Mouse (Mus musculus) spleen, postnatal 4 days (tissue): ENCODE measurements at regions not wholly inside any gene's neighbourhood (a gene's known extent, or its start where the extent isn't known, plus 50 kb on each side); places are given as distances from the start of the nearest gene placed in this dataset.

Experiments
- DNase-seq, 2 experiments: peaks; one replicate each; pipeline ENCODE4 v3.0.0; 2022; ENCODE audit warnings: low spot score in 2 of 2

DNA sequence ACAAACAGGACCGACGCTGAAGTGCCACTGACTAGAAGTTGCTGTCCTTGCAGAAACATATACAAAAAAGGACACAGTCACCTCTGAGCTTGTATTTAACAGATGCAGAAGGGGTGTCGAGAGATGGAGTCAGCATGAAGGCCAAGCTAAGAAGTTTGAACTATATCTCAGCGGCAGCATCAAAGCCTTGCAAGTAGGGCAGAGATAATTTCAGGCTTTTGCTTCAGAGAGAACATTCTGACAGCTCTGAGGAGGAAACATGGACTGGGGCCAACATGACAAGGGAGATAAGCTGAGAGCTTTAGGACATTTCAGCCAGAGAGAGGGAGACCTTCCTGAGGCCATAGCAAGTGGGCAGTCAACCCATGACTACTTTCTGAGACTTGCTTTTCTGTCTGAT is 856.7 kb downstream of the Epha4 start:
- DNase-seq, result no peak

DNA sequence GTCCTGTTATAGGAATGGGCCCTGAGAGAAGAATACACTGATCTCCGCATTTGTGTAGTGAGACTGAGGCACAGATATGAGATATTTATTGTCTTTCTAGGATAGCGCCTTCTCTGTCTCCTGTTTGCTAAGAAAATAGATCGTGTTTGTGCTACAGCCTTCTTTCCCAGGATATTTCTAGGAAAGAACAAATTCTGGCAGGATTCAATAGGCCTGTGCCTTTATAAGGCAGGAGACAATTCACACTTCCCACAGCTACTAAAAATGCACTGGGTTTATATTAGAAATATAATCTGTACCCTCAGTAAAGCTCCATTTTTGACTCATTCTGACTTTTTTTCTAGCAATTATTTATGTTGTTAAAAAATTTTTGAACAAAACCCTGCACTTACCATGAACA is 854.7 kb downstream of the Epha4 start:
- DNase-seq, result no peak

DNA sequence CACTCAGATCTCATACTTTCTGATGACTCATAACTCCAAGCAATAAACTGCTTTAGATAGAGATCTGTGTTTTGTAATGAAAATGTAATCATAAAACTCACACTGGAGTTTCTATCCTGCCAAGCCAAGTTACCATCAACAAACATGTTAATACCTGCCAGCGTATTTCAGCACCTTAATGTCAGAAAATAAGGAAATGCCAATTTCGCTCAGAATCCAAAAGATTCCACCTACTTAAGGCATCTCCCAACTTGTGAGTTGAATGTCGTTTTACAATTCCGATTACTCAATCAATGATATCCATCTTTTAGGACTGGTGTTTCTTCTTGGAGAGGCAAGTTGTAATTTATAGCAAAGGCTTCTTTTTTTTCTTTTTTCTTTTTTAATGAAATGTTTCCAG is 850.5 kb downstream of the Epha4 start:
- no peak for DNase-seq

GRCm38 (mm10) chr1:76676836-76677235 is 838.1 kb downstream of the Epha4 start:
- no peak for DNase-seq

GRCm38 (mm10) chr1:76705556-76705955 is 809.3 kb downstream of the Epha4 start:
- no peak for DNase-seq

- DNase-seq, result no peak
Measured at GRCm38 (mm10) chr1:76717639-76718292, 797.1 kb downstream of the Epha4 start.

- no peak for DNase-seq
Measured at GRCm38 (mm10) chr1:76724453-76724852, 790.4 kb downstream of the Epha4 start.

GRCm38 (mm10) chr1:76737003-76737402 is 777.9 kb downstream of the Epha4 start:
- DNase-seq, result no peak

- DNase-seq, result no peak
Measured at GRCm38 (mm10) chr1:76737663-76738062, 777.2 kb downstream of the Epha4 start.

DNA sequence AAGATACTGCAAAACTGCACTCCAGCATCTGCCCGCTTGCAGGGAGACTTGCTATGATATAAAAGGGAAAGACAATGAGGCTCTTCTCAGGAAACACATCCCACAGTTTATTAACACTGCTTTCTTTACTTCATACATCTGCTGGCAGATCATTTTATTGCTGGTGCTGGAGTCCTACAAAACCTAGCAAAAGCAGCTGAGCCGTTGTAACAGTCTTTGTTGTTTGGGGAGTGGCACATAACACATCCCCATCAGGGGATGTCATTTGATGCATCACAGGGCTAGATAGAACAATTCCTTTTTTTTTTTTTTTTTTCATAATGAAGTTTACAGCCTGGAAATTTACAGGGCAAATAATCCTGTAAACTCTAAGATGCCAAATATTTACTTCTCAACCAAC is 742.2 kb downstream of the Epha4 start:
- DNase-seq, result no peak

DNA sequence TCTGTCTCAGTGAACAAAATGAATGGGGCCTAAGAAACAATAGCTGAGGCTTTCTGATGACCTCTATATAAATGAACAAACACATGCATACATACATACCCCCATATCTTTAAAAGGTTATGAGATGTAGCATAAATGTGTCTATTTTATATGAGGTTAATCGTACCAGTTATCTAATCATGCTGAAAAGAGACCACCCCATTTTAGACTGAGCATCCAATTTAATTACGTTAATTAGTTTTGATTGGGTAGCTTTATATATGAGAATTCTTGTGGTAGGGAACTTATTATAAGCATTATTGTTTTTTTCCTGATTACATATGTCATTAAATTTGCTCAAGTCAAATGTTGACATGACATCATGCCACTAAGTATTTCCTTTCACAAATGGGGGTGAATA is 728.0 kb downstream of the Epha4 start:
- no peak for DNase-seq

GRCm38 (mm10) chr1:76793438-76793837 is 721.5 kb downstream of the Epha4 start:
- DNase-seq, result no peak

GRCm38 (mm10) chr1:76819906-76820305 is 695.0 kb downstream of the Epha4 start:
- no peak for DNase-seq

DNA sequence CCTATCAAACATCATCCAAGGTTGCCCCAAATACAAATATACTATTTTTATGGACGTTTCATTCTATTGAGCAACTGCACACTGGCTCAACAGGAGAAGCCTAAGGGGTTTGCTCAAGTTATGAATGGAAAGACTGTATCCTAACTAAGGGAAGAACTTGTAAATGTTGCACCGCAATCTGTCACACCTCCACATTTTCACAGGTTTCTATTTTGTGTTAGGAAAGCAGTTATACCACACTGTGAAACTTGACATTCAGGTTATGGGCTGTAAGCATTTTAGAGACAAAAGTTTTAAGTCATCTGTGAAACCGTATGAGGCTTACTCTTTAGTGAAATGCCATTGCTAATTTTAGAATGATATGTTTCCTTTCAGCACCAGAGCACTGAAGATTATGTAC is 693.3 kb downstream of the Epha4 start:
- DNase-seq, result no peak

- DNase-seq, result no peak
Measured at GRCm38 (mm10) chr1:76829690-76830089, 685.2 kb downstream of the Epha4 start.

- no peak for DNase-seq
Measured at GRCm38 (mm10) chr1:76832311-76832710, 682.6 kb downstream of the Epha4 start.

GRCm38 (mm10) chr1:76835028-76835683 is 679.7 kb downstream of the Epha4 start:
- DNase-seq, result no peak

GRCm38 (mm10) chr1:76849346-76849745 is 665.5 kb downstream of the Epha4 start:
- no peak for DNase-seq

- DNase-seq, result no peak
Measured at GRCm38 (mm10) chr1:76866304-76866968, 648.5 kb downstream of the Epha4 start.

DNA sequence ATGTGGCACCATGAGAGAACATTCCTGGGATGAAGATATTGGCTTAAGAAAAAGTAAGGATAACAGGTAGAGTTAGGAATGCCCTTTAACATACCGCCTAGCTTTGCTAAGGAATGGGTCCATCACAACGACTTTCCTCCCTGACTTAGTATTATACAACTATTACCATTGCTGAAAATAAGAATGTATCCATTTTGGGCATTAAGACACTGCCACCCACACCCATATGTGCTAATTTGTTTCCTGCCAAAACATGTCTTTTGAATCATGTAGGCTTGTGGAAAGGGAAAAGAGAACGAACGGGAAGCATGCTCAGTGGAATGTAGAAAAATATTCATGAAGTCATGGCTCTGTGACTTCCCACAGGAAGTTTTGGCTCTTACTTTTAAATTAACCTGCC is 641.7 kb downstream of the Epha4 start:
- DNase-seq, result no peak

DNA sequence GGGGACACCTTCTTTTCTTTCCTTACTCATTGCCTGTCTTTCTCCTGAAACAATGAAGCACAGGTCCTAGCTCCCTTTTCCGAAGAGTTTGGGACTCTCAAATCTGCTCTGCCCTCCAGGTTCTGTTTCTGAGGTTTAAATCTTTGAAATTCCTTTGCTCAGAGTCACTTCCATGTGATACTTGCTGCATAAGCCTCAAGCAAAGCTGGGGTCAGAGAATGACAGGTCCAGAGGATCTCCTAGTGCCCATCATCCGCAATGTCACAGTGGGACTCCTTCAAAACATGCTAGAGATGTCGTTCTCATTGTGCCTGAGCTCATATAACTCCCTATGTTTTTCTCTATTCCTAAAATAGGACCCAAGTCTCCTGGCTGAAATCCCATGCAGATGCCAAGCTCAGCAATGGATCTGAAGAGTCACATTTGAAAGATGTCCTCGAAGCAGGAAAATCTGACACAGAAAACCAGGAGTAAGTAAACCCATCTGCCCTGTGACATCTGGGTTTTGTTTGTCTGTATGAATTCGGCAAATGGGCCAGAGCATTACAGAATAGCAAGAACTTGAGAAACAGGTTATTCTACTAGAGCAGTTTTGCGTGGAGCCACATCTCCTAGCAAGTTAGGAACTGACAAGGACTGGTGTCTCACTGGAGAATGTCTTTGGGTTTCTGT is 634.6 kb downstream of the Epha4 start:
- DNase-seq, result no peak

GRCm38 (mm10) chr1:76880783-76881145 is 634.1 kb downstream of the Epha4 start:
- DNase-seq, result no peak
